24 mouse cellular contexts compared by ENCODE assay signal in genomic region chr19:56001428-56001827, GRCm38 (mm10).
DNase-seq lines count a peak whose midpoint lies in the region; ATAC-seq and TF ChIP-seq lines count a peak whose summit lies in the region.
"Had no signal": no experiment of that assay in that cellular context is flagged by ENCODE, and none has a peak within 500 bp of the region (broad histone marks: within the 10 kb centered on the region; RNA-seq: fewer than 3 reads in every experiment).

No protein-coding gene starts in this region.

- no peak overlapping the region for H3K4me2 ChIP-seq in lung, postnatal 0 days (replicated peaks; ENCODE audit: low read depth, low read length)
- H3K4me2 ChIP-seq: embryonic facial prominence, embryonic 13.5 days; embryonic facial prominence, embryonic 15.5 days; forebrain, embryonic 12.5 days had no signal

- H3K4me3 ChIP-seq in limb, embryonic 10.5 days: no peak overlapping the region
- no peak overlapping the region for H3K4me3 ChIP-seq in lung, postnatal 0 days (ENCODE audit: low read depth, low read length)
- H3K4me3 ChIP-seq: embryonic facial prominence, embryonic 13.5 days; embryonic facial prominence, embryonic 15.5 days; erythroblast, embryonic 14.5 days; forebrain, embryonic 10.5 days; forebrain, embryonic 12.5 days had no signal

- H3K27me3 ChIP-seq in limb, embryonic 10.5 days (ENCODE audit: low read depth, poor library complexity, severe bottlenecking): 0 out of 2 replicates have a peak, but pooled peaks cover 6% of the 10 kb centered on the region
- no peaks in the 10 kb centered on the region for H3K27me3 ChIP-seq in lung, postnatal 0 days (replicated peaks; ENCODE audit: insufficient read depth, low read length)
- H3K27me3 ChIP-seq: embryonic facial prominence, embryonic 15.5 days had no signal

- H3K9me3 ChIP-seq in limb, embryonic 10.5 days (replicated peaks): no peaks in the 10 kb centered on the region
- H3K9me3 ChIP-seq in lung, postnatal 0 days (ENCODE audit: low read length): no peaks in the 10 kb centered on the region
- H3K9me3 ChIP-seq: embryonic facial prominence, embryonic 13.5 days; embryonic facial prominence, embryonic 15.5 days; forebrain, embryonic 10.5 days; forebrain, embryonic 12.5 days had no signal

- peak overlapping the region; percentile 21; the same call in 1 of the 2 replicates for H3K27ac ChIP-seq in limb, embryonic 10.5 days
- H3K27ac ChIP-seq in lung, postnatal 0 days (ENCODE audit: low read length): no peak overlapping the region
- H3K27ac ChIP-seq: embryonic facial prominence, embryonic 13.5 days; embryonic facial prominence, embryonic 15.5 days; forebrain, embryonic 10.5 days; forebrain, embryonic 12.5 days had no signal

- no peak for TF ChIP-seq EP300 in lung, postnatal 0 days (IDR thresholded peaks at IDR 0.05)

- no peak for ATAC-seq in lung, postnatal 0 days
- ATAC-seq: CD4-positive, CD25-positive, alpha-beta regulatory T cell, adult 4 months; forebrain, embryonic 14.5 days; forebrain, embryonic 16.5 days had no signal

- peak; percentile 80 for DNase-seq in 3T3-L1 (ENCODE audit: low read depth, low spot score)
- peak; percentile 71 for DNase-seq in NIH3T3 (ENCODE audit: low read depth)
- DNase-seq in limb, embryonic 10.5 days (ENCODE audit: low spot score): no peak
- DNase-seq in lung, postnatal 0 days (ENCODE audit: low spot score): no peak
- DNase-seq in right cerebral cortex, postnatal 10 days (ENCODE audit: low spot score in 2 of 2): no peak
- DNase-seq in urinary bladder, postnatal 14 days (ENCODE audit: low spot score): no peak
- DNase-seq: adrenal gland, adult 2 months; adrenal gland, postnatal 10 days; adrenal gland, postnatal 25 days; cerebellum, adult 11 months; cerebellum, adult 8-10 months; cerebellum, adult 9-11 months; cerebellum, postnatal 14 days; cerebellum, postnatal 36 days; embryo, embryonic 11 days had no signal

- H3K9ac ChIP-seq in lung, postnatal 0 days (replicated peaks; ENCODE audit: low read depth): no peak overlapping the region
- H3K9ac ChIP-seq: embryonic facial prominence, embryonic 13.5 days; embryonic facial prominence, embryonic 15.5 days; forebrain, embryonic 12.5 days had no signal

- H3K4me1 ChIP-seq in limb, embryonic 10.5 days: peaks cover 40% of the 10 kb centered on the region
- peaks cover 5% of the 10 kb centered on the region; the same call in 1 of the 2 replicates for H3K4me1 ChIP-seq in lung, postnatal 0 days (ENCODE audit: insufficient read depth, low read depth, low read length)

- no peaks in the 10 kb centered on the region for H3K36me3 ChIP-seq in limb, embryonic 10.5 days
- H3K36me3 ChIP-seq in lung, postnatal 0 days (ENCODE audit: insufficient read depth, low read length): no peaks in the 10 kb centered on the region
- H3K36me3 ChIP-seq: embryonic facial prominence, embryonic 13.5 days; embryonic facial prominence, embryonic 15.5 days; forebrain, embryonic 10.5 days; forebrain, embryonic 12.5 days; G1E had no signal

- 93% methylated on average over 3 of the region's 3 CpGs for WGBS in limb, embryonic 10.5 days
- WGBS in lung, postnatal 0 days: 78% methylated on average over 3 of the region's 3 CpGs

- TF ChIP-seq CTCF in lung, postnatal 0 days (IDR thresholded peaks at IDR 0.05): no peak

Comparison
In these comparisons a context has a peak if more than half of its experiments do, and no peak if none do; other contexts are left out.
1. DNase-seq: peak in 3T3-L1 (single experiment) and NIH3T3 (single experiment); none in limb, embryonic 10.5 days (single experiment), lung, postnatal 0 days (single experiment), right cerebral cortex, postnatal 10 days (0 of 2) and urinary bladder, postnatal 14 days (single experiment).